Mouse (Mus musculus) gastrocnemius, postnatal 25 days (tissue): ENCODE results near the gene Abcb4. TPM values are rescaled to one million over a fixed set of nuclear protein-coding genes. Genes with fewer than 3 reads are reported as not detected.
"Not testable (repeated sequence)": the region's sequence is repeated elsewhere in the genome, so short reads cannot be mapped to it uniquely, and the experiment has no call there.

ENCODE experiments used
- DNase-seq: peaks from one replicate; pipeline ENCODE4 v3.0.0; 2022
- total RNA-seq, 2 experiments: library from RNA; stranded (reverse); gene quantifications; 1 replicate in 1 of 2; 2 replicates in 1 of 2; pipeline ENCODE4 v1.2.3; 2021

Gene Abcb4
- total RNA-seq, 2 experiments from 2014 or later, result 56.1 to 63.5 TPM

DNA sequence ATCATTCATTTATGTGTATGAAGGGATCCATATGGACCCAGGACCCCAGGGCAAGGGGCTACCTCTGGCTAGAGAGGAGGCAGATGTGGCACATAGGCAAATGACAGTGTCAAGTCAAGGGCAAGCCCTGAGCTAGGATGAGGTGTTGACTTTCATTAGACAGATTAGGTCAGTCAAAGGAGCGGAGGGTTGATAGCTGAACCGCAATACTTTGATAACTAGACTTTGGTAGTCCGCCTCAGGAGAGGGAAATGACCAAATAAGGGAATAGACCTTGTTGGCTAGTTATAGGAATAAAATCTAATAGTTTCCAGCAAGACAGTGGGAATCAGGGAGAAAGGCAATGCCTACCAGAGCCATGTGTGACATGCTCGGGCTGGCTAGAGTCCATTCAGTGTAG is 105.6 kb downstream of the Abcb4 start:
- DNase-seq, result no peak

DNA sequence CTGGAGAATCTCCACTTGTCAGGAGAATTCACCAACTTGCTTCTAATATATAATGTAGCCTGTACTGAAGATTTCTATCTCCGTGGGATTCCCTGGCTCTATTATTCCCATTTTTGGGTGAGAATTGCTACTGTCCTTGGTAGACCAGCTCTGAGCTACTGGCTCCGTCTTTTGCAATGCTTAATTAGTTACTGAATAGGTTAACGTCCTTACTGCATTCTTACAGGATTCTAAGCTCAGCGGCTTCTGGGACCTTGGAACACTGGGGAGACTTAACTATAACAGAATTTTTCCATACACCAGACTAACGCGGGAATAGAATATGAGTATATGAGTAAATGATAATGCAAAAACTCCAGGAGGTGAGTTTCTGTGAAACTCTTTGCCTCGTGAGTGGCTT is 106.5 kb downstream of the Abcb4 start:
- DNase-seq, result not testable (repeated sequence)

- not testable (repeated sequence) for DNase-seq
Observed at GRCm38 (mm10) chr5:9006585-9006984, 113.1 kb downstream of the Abcb4 start.

Other genes starting within 250 kb of the Abcb4 start
- 1 to 10 TPM; 2.6 to 3.1 TPM for gene Abcb1a, start 233.6 kb upstream of the Abcb4 start, total RNA-seq
- 1 to 10 TPM; 2.6 to 2.7 TPM for gene Abcb1b, start 95.6 kb upstream of the Abcb4 start, total RNA-seq
- 10 to 100 TPM; 22.6 to 24.4 TPM for gene Crot, start 103.6 kb downstream of the Abcb4 start, total RNA-seq
- 1 to 10 TPM; 6.6 to 6.7 TPM for gene Tmem243, start 207.0 kb downstream of the Abcb4 start, total RNA-seq